Mouse (Mus musculus) myocyte (in vitro differentiated cells): ENCODE data around the gene Tjp3. TPM values are rescaled to one million over a fixed set of nuclear protein-coding genes. Genes with fewer than 3 reads are reported as not detected.

ENCODE experiments used
- H3K27me3 ChIP-seq: one replicate; pipeline ENCODE4 v1.6.1; 2011; ENCODE audit not compliant: control insufficient read depth, insufficient read depth, insufficient read length
- H3K36me3 ChIP-seq: one replicate; pipeline ENCODE4 v1.6.1; 2011; ENCODE audit not compliant: control insufficient read depth, insufficient read depth
- H3K4me2 ChIP-seq: one replicate; pipeline ENCODE4 v1.6.1; 2011; ENCODE audit warnings: low read depth, control low read depth
- H3K4me3 ChIP-seq: one replicate; pipeline ENCODE4 v1.5.1; 2011; ENCODE audit warnings: mild to moderate bottlenecking, control low read depth, moderate library complexity
- H3K79me2 ChIP-seq: one replicate; pipeline ENCODE4 v1.6.1; 2011; ENCODE audit not compliant: control insufficient read depth, insufficient read depth
- H3ac ChIP-seq: one replicate; pipeline ENCODE4 v1.6.1; 2011; ENCODE audit not compliant: control insufficient read depth, insufficient read length
- CEBPB ChIP-seq: IDR thresholded peaks from 2 replicates; pipeline ENCODE4 v1.6.1; 2011; ENCODE audit warnings: mild to moderate bottlenecking, moderate library complexity; ENCODE audit not compliant: poor library complexity, insufficient read depth, severe bottlenecking
- E2F4 ChIP-seq: IDR thresholded peaks from one replicate; pipeline ENCODE4 v1.6.1; 2011; ENCODE audit warnings: mild to moderate bottlenecking, control low read depth, moderate library complexity; ENCODE audit not compliant: insufficient read depth
- MAX ChIP-seq: IDR thresholded peaks from one replicate; pipeline ENCODE4 v1.6.1; 2011; ENCODE audit warnings: low read depth, mild to moderate bottlenecking, control low read depth
- MYOD1 ChIP-seq, 3 experiments: IDR thresholded peaks; one replicate each; pipeline ENCODE4 v1.6.1; 2011; ENCODE audit warnings: control low read depth in 2 of 3, low read depth in 2 of 3, mild to moderate bottlenecking in 2 of 3, moderate library complexity in 1 of 3; ENCODE audit not compliant: insufficient read length in 2 of 3, control insufficient read depth in 1 of 3
- MYOG ChIP-seq, 3 experiments: IDR thresholded peaks; one replicate each; pipeline ENCODE4 v1.6.1; 2011; ENCODE audit warnings: control low read depth in 2 of 3, low read depth in 2 of 3, mild to moderate bottlenecking in 2 of 3; ENCODE audit not compliant: insufficient read length in 2 of 3, control insufficient read depth in 1 of 3, insufficient read depth in 1 of 3
- POLR2A ChIP-seq: IDR thresholded peaks from one replicate; pipeline ENCODE4 v1.6.1; 2011; ENCODE audit warnings: low read depth, mild to moderate bottlenecking, control low read depth, moderate library complexity; ENCODE audit not compliant: insufficient read length
- POLR2AphosphoS2 ChIP-seq: IDR thresholded peaks from one replicate; pipeline ENCODE4 v1.6.1; 2011; ENCODE audit warnings: low read depth, control low read depth; ENCODE audit not compliant: insufficient read length
- REST ChIP-seq: IDR thresholded peaks from one replicate; pipeline ENCODE4 v1.6.1; 2011; ENCODE audit warnings: mild to moderate bottlenecking, control low read depth, moderate library complexity; ENCODE audit not compliant: insufficient read depth, insufficient read length
- SRF ChIP-seq: IDR thresholded peaks from one replicate; pipeline ENCODE4 v1.6.1; 2011; ENCODE audit warnings: low read depth; ENCODE audit not compliant: control insufficient read depth, insufficient read length
- TCF12 ChIP-seq: IDR thresholded peaks from one replicate; pipeline ENCODE4 v1.6.1; 2011; ENCODE audit warnings: mild to moderate bottlenecking, control low read depth; ENCODE audit not compliant: poor library complexity, insufficient read depth, severe bottlenecking
- TCF3 ChIP-seq: IDR thresholded peaks from one replicate; pipeline ENCODE4 v1.6.1; 2011; ENCODE audit warnings: low read depth, control low read depth; ENCODE audit not compliant: insufficient read length
- USF1 ChIP-seq: IDR thresholded peaks from one replicate; pipeline ENCODE4 v1.6.1; 2011; ENCODE audit warnings: low read depth, mild to moderate bottlenecking, control low read depth, moderate library complexity
- polyA plus RNA-seq: library from polyadenylated mRNA; unstranded; fragments of >200 nt; fragmentation: generic; extraction: Trizol; gene quantifications from one replicate; pipeline ENCODE4 v1.2.1, GENCODE M21; 2012; ENCODE audit warnings: missing spikeins

Gene Tjp3
- polyA plus RNA-seq, 1 experiment, result 0.17 TPM

GRCm38 (mm10) chr10:81327959-81328358 lies 36.6 kb upstream of the Tjp3 start:
- H3K4me3 ChIP-seq, result no peak overlapping the region
- no peak overlapping the region for H3ac ChIP-seq
- peaks cover 2% of the 10 kb centered on the region for H3K79me2 ChIP-seq
- peaks cover 10% of the 10 kb centered on the region for H3K36me3 ChIP-seq
- TF ChIP-seq MYOG (IDR thresholded peaks at IDR 0.05; ENCODE audit: control insufficient read depth in 1 of 3, insufficient read depth in 1 of 3, insufficient read length in 2 of 3, low read depth in 2 of 3), result no peak
- TF ChIP-seq POLR2AphosphoS2, result peak; percentile 12
- no peaks in the 10 kb centered on the region for H3K27me3 ChIP-seq
- H3K4me2 ChIP-seq, result no peak overlapping the region

GRCm38 (mm10) chr10:81326858-81327257 lies 35.5 kb upstream of the Tjp3 start:
- no peak overlapping the region for H3K4me3 ChIP-seq
- peaks cover 10% of the 10 kb centered on the region for H3K36me3 ChIP-seq
- TF ChIP-seq REST (no peak), E2F4 (no peak), MYOD1 (IDR thresholded peaks at IDR 0.05; ENCODE audit: control insufficient read depth in 1 of 3, insufficient read length in 2 of 3, low read depth in 2 of 3) (no peak), CEBPB (no peak), POLR2AphosphoS2 (no peak), MAX (no peak), POLR2A (no peak), TCF12 (no peak), SRF (no peak), TCF3 (no peak), USF1 (no peak), MYOG (IDR thresholded peaks at IDR 0.05; ENCODE audit: control insufficient read depth in 1 of 3, insufficient read depth in 1 of 3, insufficient read length in 2 of 3, low read depth in 2 of 3) (no peak)
- peaks cover 13% of the 10 kb centered on the region for H3K79me2 ChIP-seq
- no peak overlapping the region for H3ac ChIP-seq
- no peaks in the 10 kb centered on the region for H3K27me3 ChIP-seq
- H3K4me2 ChIP-seq, result no peak overlapping the region

- H3K27me3 ChIP-seq, result no peaks in the 10 kb centered on the region
- H3K79me2 ChIP-seq, result peaks cover 19% of the 10 kb centered on the region
- peaks cover 10% of the 10 kb centered on the region for H3K36me3 ChIP-seq
- no peak for TF ChIP-seq MAX
- TF ChIP-seq E2F4, result no peak
- no peak for TF ChIP-seq CEBPB
- TF ChIP-seq REST, result no peak
- no peak for TF ChIP-seq USF1
- no peak for TF ChIP-seq MYOD1 (IDR thresholded peaks at IDR 0.05; ENCODE audit: control insufficient read depth in 1 of 3, insufficient read length in 2 of 3, low read depth in 2 of 3)
- TF ChIP-seq POLR2A, result no peak
- TF ChIP-seq POLR2AphosphoS2, result no peak
- TF ChIP-seq MYOG (IDR thresholded peaks at IDR 0.05; ENCODE audit: control insufficient read depth in 1 of 3, insufficient read depth in 1 of 3, insufficient read length in 2 of 3, low read depth in 2 of 3), result no peak
- TF ChIP-seq TCF12, result no peak
- no peak for TF ChIP-seq SRF
- TF ChIP-seq TCF3, result no peak
- H3ac ChIP-seq, result no peak overlapping the region
- H3K4me2 ChIP-seq, result no peak overlapping the region
- H3K4me3 ChIP-seq, result no peak overlapping the region
These were observed 34.4 kb upstream of the Tjp3 start for GRCm38 (mm10) chr10:81325781-81326180.

- H3K79me2 ChIP-seq, result peaks cover 19% of the 10 kb centered on the region
- H3K4me2 ChIP-seq, result no peak overlapping the region
- no peak overlapping the region for H3ac ChIP-seq
- TF ChIP-seq REST (no peak), POLR2A (no peak), SRF (no peak), POLR2AphosphoS2 (no peak), MYOD1 (IDR thresholded peaks at IDR 0.05; ENCODE audit: control insufficient read depth in 1 of 3, insufficient read length in 2 of 3, low read depth in 2 of 3) (no peak)
- H3K4me3 ChIP-seq, result no peak overlapping the region
- H3K27me3 ChIP-seq, result no peaks in the 10 kb centered on the region
- peaks cover 10% of the 10 kb centered on the region for H3K36me3 ChIP-seq
These were observed 33.8 kb upstream of the Tjp3 start for GRCm38 (mm10) chr10:81325176-81325575.

- H3K27me3 ChIP-seq, result no peaks in the 10 kb centered on the region
- H3K4me2 ChIP-seq, result no peak overlapping the region
- H3K4me3 ChIP-seq, result no peak overlapping the region
- no peak overlapping the region for H3ac ChIP-seq
- TF ChIP-seq USF1, result no peak
- TF ChIP-seq TCF3, result no peak
- no peak for TF ChIP-seq TCF12
- TF ChIP-seq SRF, result no peak
- no peak for TF ChIP-seq MAX
- TF ChIP-seq E2F4, result no peak
- TF ChIP-seq REST, result no peak
- TF ChIP-seq POLR2AphosphoS2, result no peak
- TF ChIP-seq POLR2A, result no peak
- H3K36me3 ChIP-seq, result peaks cover 10% of the 10 kb centered on the region
- H3K79me2 ChIP-seq, result peaks cover 19% of the 10 kb centered on the region
These were observed 32.6 kb upstream of the Tjp3 start for GRCm38 (mm10) chr10:81323791-81324530.
